Mouse (Mus musculus): ENCODE measurements around the gene Vps16. TPM values are rescaled to one million over a fixed set of nuclear protein-coding genes. Genes with fewer than 3 reads are reported as not detected.

The Vps16 gene
- polyA plus RNA-seq, 1 experiment from 2014 or later: 22.8 TPM

GRCm38 (mm10) chr2:130476666-130477297, 52.6 kb downstream of the Vps16 start:
- no peak overlapping the region for H3K4me3 ChIP-seq (ENCODE audit: low read depth, low read length)
- ATAC-seq: no peak
- peaks cover 4% of the 10 kb centered on the region for H3K4me1 ChIP-seq (ENCODE audit: insufficient read depth)
- no peaks in the 10 kb centered on the region for H3K27me3 ChIP-seq (ENCODE audit: insufficient read depth, low read length)
- TF ChIP-seq EP300 (IDR thresholded peaks at IDR 0.05; ENCODE audit: low read depth) (no peak), CTCF (IDR thresholded peaks at IDR 0.05; ENCODE audit: low read depth) (no peak)
- DNase-seq: no peak
- H3K27ac ChIP-seq (ENCODE audit: low read depth): no peak overlapping the region
- no peaks in the 10 kb centered on the region for H3K9me3 ChIP-seq (ENCODE audit: low read length)
- no peaks in the 10 kb centered on the region for H3K36me3 ChIP-seq (replicated peaks; ENCODE audit: insufficient read depth, low read length)
- no peak overlapping the region for H3K9ac ChIP-seq (replicated peaks)
- 80% methylated on average over 6 of the region's 6 CpGs for WGBS (ENCODE audit: insufficient replicate concordance)
- H3K4me2 ChIP-seq (ENCODE audit: low read depth, low read length): no peak overlapping the region

- Histone ChIP-seq H3K9ac (replicated peaks) (no peak overlapping the region), H3K27ac (ENCODE audit: low read depth) (no peak overlapping the region), H3K27me3 (ENCODE audit: insufficient read depth, low read length) (no peaks in the 10 kb centered on the region), H3K9me3 (ENCODE audit: low read length) (no peaks in the 10 kb centered on the region), H3K4me2 (ENCODE audit: low read depth, low read length) (no peak overlapping the region), H3K4me3 (ENCODE audit: low read depth, low read length) (no peak overlapping the region), H3K4me1 (ENCODE audit: insufficient read depth) (no peaks in the 10 kb centered on the region), H3K36me3 (replicated peaks; ENCODE audit: insufficient read depth, low read length) (no peaks in the 10 kb centered on the region)
- DNase-seq (no peak), ATAC-seq (no peak)
- 92% methylated on average over 4 of the region's 4 CpGs for WGBS (ENCODE audit: insufficient replicate concordance)
- no peak for TF ChIP-seq CTCF (IDR thresholded peaks at IDR 0.05; ENCODE audit: low read depth)
Observed at GRCm38 (mm10) chr2:130482177-130482576, 58.0 kb downstream of the Vps16 start.

DNA sequence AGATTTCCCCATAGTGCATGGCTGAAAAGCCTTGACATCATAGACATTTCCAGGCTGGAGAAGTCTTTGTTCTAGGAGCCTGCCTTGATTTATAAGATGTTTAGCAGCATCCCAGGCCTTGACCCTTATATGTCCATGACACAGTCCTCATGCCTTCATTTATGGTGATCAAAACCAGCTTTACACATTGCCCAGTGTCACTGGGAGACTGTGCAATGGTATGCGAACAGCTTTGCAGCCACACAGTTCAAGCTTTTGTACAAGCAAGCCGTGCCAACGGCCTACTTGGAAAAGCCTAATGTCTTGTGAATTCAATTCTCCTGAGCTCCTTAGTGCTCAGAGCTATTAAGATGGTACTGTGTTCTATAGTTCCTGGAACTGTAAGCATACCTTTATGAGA, 58.6 kb downstream of the Vps16 start:
- Histone ChIP-seq H3K4me2 (ENCODE audit: low read depth, low read length) (no peak overlapping the region), H3K36me3 (replicated peaks; ENCODE audit: insufficient read depth, low read length) (no peaks in the 10 kb centered on the region), H3K4me1 (ENCODE audit: insufficient read depth) (no peaks in the 10 kb centered on the region), H3K9ac (replicated peaks) (no peak overlapping the region), H3K4me3 (ENCODE audit: low read depth, low read length) (no peak overlapping the region), H3K27ac (ENCODE audit: low read depth) (no peak overlapping the region), H3K27me3 (ENCODE audit: insufficient read depth, low read length) (no peaks in the 10 kb centered on the region), H3K9me3 (ENCODE audit: low read length) (no peaks in the 10 kb centered on the region)
- no peak for TF ChIP-seq EP300 (IDR thresholded peaks at IDR 0.05; ENCODE audit: low read depth)
- TF ChIP-seq CTCF (IDR thresholded peaks at IDR 0.05; ENCODE audit: low read depth): no peak
- WGBS (ENCODE audit: insufficient replicate concordance): 93% methylated on average over 3 of the region's 3 CpGs
- no peak for DNase-seq
- no peak for ATAC-seq

DNA sequence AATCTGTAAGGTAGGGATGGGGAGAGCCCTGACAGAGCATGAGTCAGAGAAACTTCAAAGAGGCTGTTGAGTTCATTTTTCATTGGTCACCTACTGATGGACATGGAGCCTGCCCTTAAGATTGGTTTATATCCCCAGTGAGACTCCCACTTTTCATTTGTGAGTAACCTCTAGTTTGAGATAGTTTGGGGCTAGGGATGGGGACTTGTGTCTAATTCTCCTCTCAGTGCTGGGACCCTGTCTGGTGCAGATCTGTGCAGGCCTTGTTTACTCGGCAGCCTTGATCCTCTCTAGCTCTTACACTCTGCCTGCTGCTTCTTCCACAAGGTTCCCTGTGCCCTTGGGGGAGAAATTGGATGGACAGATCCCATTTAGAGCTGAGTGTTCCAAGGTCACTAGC, 60.1 kb downstream of the Vps16 start:
- Histone ChIP-seq H3K27me3 (ENCODE audit: insufficient read depth, low read length) (no peaks in the 10 kb centered on the region), H3K4me3 (ENCODE audit: low read depth, low read length) (no peak overlapping the region), H3K9ac (replicated peaks) (no peak overlapping the region), H3K27ac (ENCODE audit: low read depth) (no peak overlapping the region), H3K4me1 (ENCODE audit: insufficient read depth) (peaks cover 3% of the 10 kb centered on the region; the same call in 1 of the 2 replicates), H3K36me3 (replicated peaks; ENCODE audit: insufficient read depth, low read length) (no peaks in the 10 kb centered on the region), H3K4me2 (ENCODE audit: low read depth, low read length) (no peak overlapping the region), H3K9me3 (ENCODE audit: low read length) (no peaks in the 10 kb centered on the region)
- 94% methylated on average over 1 of the region's 1 CpGs for WGBS (ENCODE audit: insufficient replicate concordance)
- no peak for ATAC-seq
- TF ChIP-seq EP300 (IDR thresholded peaks at IDR 0.05; ENCODE audit: low read depth) (no peak), CTCF (IDR thresholded peaks at IDR 0.05; ENCODE audit: low read depth) (no peak)
- no peak for DNase-seq

DNA sequence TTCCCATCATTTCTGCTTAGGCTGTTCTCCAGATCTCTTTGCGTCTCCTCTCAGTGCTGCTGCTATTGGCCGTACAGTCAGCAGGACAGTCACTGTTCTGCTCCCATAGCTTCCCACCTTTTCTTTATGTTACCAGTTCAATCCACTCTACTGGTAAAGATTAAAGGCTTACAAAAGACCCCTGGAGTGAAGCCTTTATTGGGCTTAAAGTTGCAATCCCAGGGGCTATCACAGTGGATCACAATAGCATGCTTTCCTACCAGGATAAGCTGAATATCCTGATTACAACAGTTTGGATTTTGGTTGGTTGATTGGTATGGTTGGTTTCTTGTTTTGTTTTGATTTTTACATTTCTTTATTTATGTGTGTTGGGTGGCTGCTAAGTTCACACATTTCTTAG, 63.9 kb downstream of the Vps16 start:
- Histone ChIP-seq H3K36me3 (replicated peaks; ENCODE audit: insufficient read depth, low read length) (no peaks in the 10 kb centered on the region), H3K27me3 (ENCODE audit: insufficient read depth, low read length) (no peaks in the 10 kb centered on the region), H3K9me3 (ENCODE audit: low read length) (no peaks in the 10 kb centered on the region), H3K4me3 (ENCODE audit: low read depth, low read length) (no peak overlapping the region), H3K4me2 (ENCODE audit: low read depth, low read length) (no peak overlapping the region), H3K9ac (replicated peaks) (no peak overlapping the region), H3K4me1 (ENCODE audit: insufficient read depth) (peaks cover 6% of the 10 kb centered on the region; the same call in 1 of the 2 replicates), H3K27ac (ENCODE audit: low read depth) (no peak overlapping the region)
- WGBS (ENCODE audit: insufficient replicate concordance): 93% methylated on average over 2 of the region's 2 CpGs
- no peak for TF ChIP-seq EP300 (IDR thresholded peaks at IDR 0.05; ENCODE audit: low read depth)
- TF ChIP-seq CTCF (IDR thresholded peaks at IDR 0.05; ENCODE audit: low read depth): no peak
- DNase-seq: no peak
- no peak for ATAC-seq

GRCm38 (mm10) chr2:130488600-130488999, 64.5 kb downstream of the Vps16 start:
- no peak for ATAC-seq
- no peaks in the 10 kb centered on the region for H3K27me3 ChIP-seq (ENCODE audit: insufficient read depth, low read length)
- no peak for DNase-seq

More at GRCm38 (mm10) chr2:130488600-130488999, 64.5 kb downstream of the Vps16 start:
- H3K9me3 ChIP-seq (ENCODE audit: low read length): no peaks in the 10 kb centered on the region
- H3K36me3 ChIP-seq (replicated peaks; ENCODE audit: insufficient read depth, low read length): no peaks in the 10 kb centered on the region
- 63% methylated on average over 4 of the region's 4 CpGs for WGBS (ENCODE audit: insufficient replicate concordance)
- H3K27ac ChIP-seq (ENCODE audit: low read depth): no peak overlapping the region
- H3K4me2 ChIP-seq (ENCODE audit: low read depth, low read length): no peak overlapping the region
- H3K9ac ChIP-seq (replicated peaks): no peak overlapping the region
- TF ChIP-seq EP300 (IDR thresholded peaks at IDR 0.05; ENCODE audit: low read depth) (no peak), CTCF (IDR thresholded peaks at IDR 0.05; ENCODE audit: low read depth) (no peak)
- peaks cover 6% of the 10 kb centered on the region; the same call in 1 of the 2 replicates for H3K4me1 ChIP-seq (ENCODE audit: insufficient read depth)
- no peak overlapping the region for H3K4me3 ChIP-seq (ENCODE audit: low read depth, low read length)

Data from liver, postnatal 0 days (tissue).